Mouse (Mus musculus) heart, postnatal 0 days (tissue): ENCODE results near the gene Cib1. TPM values are rescaled to one million over a fixed set of nuclear protein-coding genes. Genes with fewer than 3 reads are reported as not detected.

Experiments used
- ATAC-seq: fragments of 200-750 bp; cut with Nextera tagmentation; 2 replicates; pipeline ENCODE4 v1.8.0; 2017; ENCODE audit warnings: low read depth, moderate number of reproducible peaks, moderate library complexity; ENCODE audit not compliant: insufficient read depth
- DNase-seq: peaks from one replicate; pipeline ENCODE4 v3.0.0-alpha.2; 2016; ENCODE audit warnings: low spot score
- H3K27ac ChIP-seq: fragments of 300-500 bp; sonication (generic); 2 replicates; pipeline ENCODE4 v1.5.1; 2014; ENCODE audit warnings: low read depth, mild to moderate bottlenecking
- H3K27me3 ChIP-seq: fragments of 300-500 bp; sonication (generic); 2 replicates; pipeline ENCODE4 v1.6.1; 2014; ENCODE audit warnings: low read length, mixed read lengths; ENCODE audit not compliant: control insufficient read depth, insufficient read depth
- H3K36me3 ChIP-seq: fragments of 300-500 bp; sonication (generic); replicated peaks from 2 replicates; pipeline ENCODE4 v1.6.1; 2014; ENCODE audit warnings: low read length, mixed read lengths; ENCODE audit not compliant: control insufficient read depth, insufficient read depth
- H3K4me1 ChIP-seq: fragments of 300-500 bp; sonication (generic); 2 replicates; pipeline ENCODE4 v1.6.1; 2014; ENCODE audit warnings: antibody characterized with exemption; ENCODE audit not compliant: control insufficient read depth, insufficient read depth
- H3K4me2 ChIP-seq: fragments of 300-500 bp; sonication (generic); 2 replicates; pipeline ENCODE4 v1.6.1; 2014; ENCODE audit warnings: low read depth, mild to moderate bottlenecking, low read length, moderate library complexity
- H3K4me3 ChIP-seq: fragments of 300-500 bp; sonication (generic); 2 replicates; pipeline ENCODE4 v1.5.1; 2014; ENCODE audit warnings: low read depth, low read length
- H3K9ac ChIP-seq: fragments of 300-500 bp; sonication (generic); replicated peaks from 2 replicates; pipeline ENCODE4 v1.6.1; 2014; ENCODE audit warnings: low read depth, low read length, mixed read lengths
- H3K9me3 ChIP-seq: fragments of 300-500 bp; sonication (generic); replicated peaks from 2 replicates; pipeline ENCODE4 v1.6.1; 2016; ENCODE audit warnings: low read length; ENCODE audit not compliant: control insufficient read depth
- CTCF ChIP-seq: IDR thresholded peaks from 2 replicates; pipeline ENCODE4 v1.5.1; 2016; ENCODE audit warnings: antibody characterized with exemption, control low read depth, low read depth
- EP300 ChIP-seq: IDR thresholded peaks from 2 replicates; pipeline ENCODE4 v1.6.1; 2016; ENCODE audit warnings: antibody characterized with exemption, low read depth
- WGBS: fragments of 180-500 bp; shearing (Covaris S2); extraction: QIAGEN DNeasy Blood & Tissue Kit; methylation state at CpG from one replicate; pipeline ENCODE4 v1.1.7; 2014; 5-methylcytosine and 5-hydroxymethylcytosine counted together
- polyA plus RNA-seq: library from polyadenylated mRNA; unstranded; fragments of >200 nt; fragmentation: Nextera tagmentation; extraction: Ambion mirVana; gene quantifications from 2 replicates; pipeline ENCODE4 v1.2.1, GENCODE M21; 2015
- total RNA-seq: library from RNA; depleted of rRNA; stranded (reverse); fragments of >200 nt; gene quantifications from 2 replicates; pipeline ENCODE4 v1.2.3, GENCODE M21; 2014; ENCODE audit warnings: low replicate concordance

The Cib1 gene
- total and polyA plus RNA-seq, 2 experiments from 2014 or later: 26.0 to 57.4 TPM

GRCm38 (mm10) chr7:80208738-80209430 lies 23.7 kb downstream of the Cib1 start:
- Histone ChIP-seq H3K4me1 (peaks cover 40% of the 10 kb centered on the region), H3K9me3 (no peaks in the 10 kb centered on the region), H3K9ac (no peak overlapping the region), H3K4me3 (no peak overlapping the region), H3K36me3 (0 out of 2 replicates have a peak, but pooled peaks cover 11% of the 10 kb centered on the region), H3K4me2 (peak overlapping the region; percentile 39; the same call in 1 of the 2 replicates), H3K27ac (peak overlapping the region; percentile 77), H3K27me3 (no peaks in the 10 kb centered on the region)
- TF ChIP-seq EP300 (peak; percentile 80), CTCF (no peak)
- WGBS: 11% methylated on average over 10 of the region's 10 CpGs
- ATAC-seq: peak; percentile 85
- peak; percentile 83 for DNase-seq

GRCm38 (mm10) chr7:80208026-80208642 lies 24.5 kb downstream of the Cib1 start:
- Histone ChIP-seq H3K4me3 (no peak overlapping the region), H3K36me3 (0 out of 2 replicates have a peak, but pooled peaks cover 5% of the 10 kb centered on the region), H3K9me3 (no peaks in the 10 kb centered on the region), H3K27me3 (no peaks in the 10 kb centered on the region), H3K4me1 (peaks cover 40% of the 10 kb centered on the region), H3K9ac (0 out of 2 replicates have a peak overlapping the region, but pooled peaks have one; percentile 5), H3K27ac (peak overlapping the region; percentile 77), H3K4me2 (peak overlapping the region; percentile 39)
- no peak for TF ChIP-seq EP300
- no peak for TF ChIP-seq CTCF
- peak; percentile 12; the same call in 1 of the 2 replicates for ATAC-seq
- WGBS: 39% methylated on average over 18 of the region's 18 CpGs
- DNase-seq: no peak

GRCm38 (mm10) chr7:80207314-80207731 lies 25.3 kb downstream of the Cib1 start:
- 46% methylated on average over 3 of the region's 3 CpGs for WGBS
- Histone ChIP-seq H3K9ac (0 out of 2 replicates have a peak overlapping the region, but pooled peaks have one; percentile 5), H3K4me2 (0 out of 2 replicates have a peak overlapping the region, but pooled peaks have one; percentile 39)

GRCm38 (mm10) chr7:80205705-80206589 lies 26.7 kb downstream of the Cib1 start:
- Histone ChIP-seq H3K36me3 (no peaks in the 10 kb centered on the region), H3K9me3 (no peaks in the 10 kb centered on the region), H3K4me1 (peaks cover 40% of the 10 kb centered on the region), H3K27ac (no peak overlapping the region), H3K4me2 (no peak overlapping the region), H3K9ac (no peak overlapping the region), H3K27me3 (no peaks in the 10 kb centered on the region), H3K4me3 (no peak overlapping the region)
- DNase-seq: no peak
- WGBS: 75% methylated on average over 12 of the region's 12 CpGs
- TF ChIP-seq CTCF (no peak), EP300 (no peak)
- no peak for ATAC-seq

More at GRCm38 (mm10) chr7:80207314-80207731, 25.3 kb downstream of the Cib1 start:
- Histone ChIP-seq H3K36me3 (no peaks in the 10 kb centered on the region), H3K4me1 (peaks cover 40% of the 10 kb centered on the region), H3K9me3 (no peaks in the 10 kb centered on the region), H3K27me3 (no peaks in the 10 kb centered on the region), H3K4me3 (no peak overlapping the region), H3K27ac (peak overlapping the region; percentile 77; the same call in 1 of the 2 replicates)
- TF ChIP-seq CTCF (no peak), EP300 (no peak)
- ATAC-seq (no peak), DNase-seq (no peak)

DNA sequence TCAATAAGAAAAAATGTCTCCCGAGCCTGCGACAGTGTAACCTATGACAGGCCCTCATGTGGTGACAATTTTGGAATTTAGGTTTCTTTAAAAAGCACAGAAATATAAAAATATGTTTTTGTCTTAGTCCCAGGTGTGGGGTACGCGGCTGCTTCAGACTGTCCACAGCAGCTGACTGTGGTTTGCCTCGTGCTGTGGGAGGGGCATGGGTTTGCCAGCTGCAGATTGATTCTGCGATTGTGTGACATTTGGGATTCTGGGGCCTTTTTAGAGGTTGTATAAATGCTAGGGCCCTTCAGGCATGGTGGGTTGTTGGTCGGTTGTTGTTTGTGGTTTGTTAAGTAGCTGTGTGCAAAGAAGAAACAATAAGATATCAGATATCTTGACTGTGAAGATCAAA lies 27.7 kb downstream of the Cib1 start:
- Histone ChIP-seq H3K27ac (no peak overlapping the region), H3K9ac (no peak overlapping the region), H3K27me3 (no peaks in the 10 kb centered on the region), H3K4me1 (peaks cover 40% of the 10 kb centered on the region), H3K4me3 (no peak overlapping the region), H3K9me3 (no peaks in the 10 kb centered on the region), H3K4me2 (no peak overlapping the region), H3K36me3 (no peaks in the 10 kb centered on the region)
- 89% methylated on average over 7 of the region's 7 CpGs for WGBS
- TF ChIP-seq CTCF (no peak), EP300 (no peak)
- ATAC-seq (no peak), DNase-seq (no peak)
